Mouse (Mus musculus) gastrocnemius, postnatal 36 days (tissue): ENCODE data around the gene Dusp14. TPM values are rescaled to one million over a fixed set of nuclear protein-coding genes. Genes with fewer than 3 reads are reported as not detected.

Experiments used
- DNase-seq, 2 experiments: peaks; one replicate each; pipeline ENCODE4 v3.0.0; 2022
- intact Hi-C: fragments of 180-260 bp; cut with DNase I; formaldehyde crosslinking; loops from one replicate; pipeline ENCODE4 v1.15.1; 2025
- long read RNA-seq, 2 experiments: library from polyadenylated mRNA; stranded (forward); transcript quantifications; one replicate each; pipeline ENCODE4 v2.0.0; 2021
- total RNA-seq, 2 experiments: library from RNA; stranded (reverse); gene quantifications; 2 replicates each; pipeline ENCODE4 v1.2.3; 2021

Gene Dusp14
- total RNA-seq: 1 to 10 TPM; 5.7 to 7.0 TPM
- long read RNA-seq, experiment 1, transcript Dusp14-202 (3 exons, 1,447 nt): major isoform, 5 of 7 reads
- long read RNA-seq, experiment 1, partial matches to known transcripts: 0 of 7 reads
- long read RNA-seq, experiment 1, other reads (novel, unspliced or antisense): 1 of 7 reads
- long read RNA-seq, experiment 2, transcript Dusp14-202 (3 exons, 1,447 nt): major isoform, 7 of 7 reads
- long read RNA-seq, experiment 2, partial matches to known transcripts: 0 of 7 reads
- long read RNA-seq, experiment 2, other reads (novel, unspliced or antisense): 0 of 7 reads

DNA sequence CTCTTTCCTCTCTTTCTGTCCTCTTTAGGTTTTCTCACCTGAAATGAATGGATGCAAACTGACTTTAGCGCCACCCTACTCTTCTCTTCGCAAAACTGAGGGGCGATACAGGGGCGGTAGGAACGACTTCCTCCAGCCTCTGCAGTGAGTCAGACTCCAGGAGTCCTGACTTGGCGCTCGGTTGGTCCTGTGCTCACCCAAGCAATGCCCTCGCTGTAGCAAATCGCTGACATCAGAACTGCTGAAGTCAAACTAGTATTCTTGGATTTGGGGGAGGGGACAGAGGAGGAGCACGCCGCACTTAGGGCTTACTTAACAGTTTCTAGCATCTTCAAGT is at the start of gene Dusp14:
Dusp14 (minus strand) TSS at position 228 of the 337 bp plus-strand sequence.
- intact Hi-C loops: no loop called here
- no peak for DNase-seq

DNA sequence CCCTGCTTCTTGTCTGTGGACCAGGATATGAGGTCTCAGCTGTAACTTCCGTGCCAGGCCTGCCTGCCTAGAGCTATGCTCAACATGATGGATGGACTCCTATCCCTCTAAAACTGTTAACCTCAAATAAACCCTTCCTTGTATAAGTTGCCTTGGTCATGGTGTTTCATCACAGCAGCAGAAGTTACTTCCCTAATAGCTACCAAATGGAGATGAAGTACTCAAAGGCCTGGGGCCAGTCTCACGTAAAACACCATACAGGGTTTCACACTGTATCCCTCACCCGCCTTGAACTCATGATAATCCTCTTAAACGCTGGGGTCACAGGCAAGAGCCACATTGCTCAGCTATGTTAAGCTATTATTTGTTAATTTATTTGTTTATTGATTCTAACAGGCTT is 48.4 kb upstream of the Dusp14 start:
- DNase-seq: no peak
- intact Hi-C loops: no loop called here

DNA sequence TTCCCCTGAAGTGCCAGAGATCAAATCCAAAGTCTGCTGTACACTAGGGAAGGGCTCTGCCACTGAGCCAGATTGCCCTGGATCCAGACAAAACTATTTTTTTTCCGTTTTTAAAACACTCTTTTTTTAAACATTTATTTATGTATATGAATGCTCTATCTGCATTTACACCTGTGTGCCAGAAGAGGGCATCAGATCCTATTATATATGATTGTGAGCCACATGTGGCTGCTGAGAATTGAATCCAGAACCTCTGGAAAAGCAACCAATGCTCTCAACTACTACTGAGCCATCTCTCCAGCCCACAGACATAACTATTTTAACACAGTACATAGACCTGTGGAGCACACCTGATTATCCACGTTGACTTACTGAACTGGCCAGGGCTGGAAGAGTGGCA is 47.2 kb upstream of the Dusp14 start:
- intact Hi-C loops: no loop called here
- no peak for DNase-seq

DNA sequence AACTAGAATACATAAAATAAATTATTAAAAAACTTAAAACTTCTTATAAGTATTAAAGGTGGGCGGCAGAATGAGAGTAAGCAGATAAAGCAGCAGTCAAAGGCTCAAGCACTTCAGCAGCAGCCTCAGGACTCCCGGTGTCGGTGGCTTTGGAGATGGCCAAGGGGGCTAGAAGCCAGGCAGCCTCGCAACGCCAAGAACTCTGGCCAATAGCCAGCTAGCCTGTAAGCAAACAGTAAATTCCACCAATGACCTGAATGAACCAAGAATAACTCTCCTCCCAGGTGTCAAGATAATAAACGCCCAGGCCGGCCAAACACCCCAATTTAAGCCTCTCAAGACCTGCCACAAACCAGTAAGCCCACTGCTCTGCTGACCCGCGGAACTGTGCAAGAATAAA is 46.6 kb upstream of the Dusp14 start:
- peak in 1 of 2 experiments; percentile 26 for DNase-seq
- intact Hi-C loops: no loop called here

DNA sequence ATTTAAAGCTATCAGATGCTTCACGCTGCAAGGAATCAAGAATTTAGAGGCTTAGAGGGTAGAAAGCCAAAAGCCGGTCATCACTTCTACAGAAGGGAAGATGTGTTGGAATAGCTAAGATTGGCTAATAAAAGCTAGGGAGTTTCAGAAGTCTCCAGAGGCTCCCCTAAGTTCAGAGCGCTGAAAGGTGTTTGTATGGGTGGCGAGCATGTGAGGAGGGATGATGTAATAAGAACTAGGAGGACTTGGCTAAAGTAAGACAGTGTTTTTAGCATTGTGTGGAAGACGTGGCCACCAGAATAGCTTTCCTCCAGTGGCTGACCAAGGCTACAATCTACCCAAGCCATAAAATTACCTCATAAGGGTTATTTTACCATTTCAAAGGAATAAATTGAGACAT is 44.6 kb upstream of the Dusp14 start:
- DNase-seq: no peak
- intact Hi-C loops: no loop called here

DNA sequence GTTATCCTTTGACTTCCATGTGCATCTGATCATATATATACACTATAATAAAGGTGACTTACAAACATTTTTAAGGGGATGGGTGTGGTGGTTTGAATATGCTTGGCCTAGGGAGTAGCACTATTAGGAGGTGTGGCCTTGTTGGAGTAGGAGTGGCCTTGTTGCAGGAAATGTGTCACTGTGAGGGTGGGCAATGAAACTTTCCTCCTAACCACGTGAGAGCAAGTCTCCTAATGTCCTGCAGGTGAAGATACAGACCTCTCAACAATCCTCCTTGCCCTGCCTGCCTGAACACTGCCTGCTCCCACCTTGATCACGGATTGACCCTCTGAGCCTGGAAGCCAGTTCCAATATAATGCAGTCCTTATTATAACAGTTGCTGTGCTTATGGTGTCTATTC is 38.1 kb upstream of the Dusp14 start:
- DNase-seq: no peak
- intact Hi-C loops: no loop called here

DNA sequence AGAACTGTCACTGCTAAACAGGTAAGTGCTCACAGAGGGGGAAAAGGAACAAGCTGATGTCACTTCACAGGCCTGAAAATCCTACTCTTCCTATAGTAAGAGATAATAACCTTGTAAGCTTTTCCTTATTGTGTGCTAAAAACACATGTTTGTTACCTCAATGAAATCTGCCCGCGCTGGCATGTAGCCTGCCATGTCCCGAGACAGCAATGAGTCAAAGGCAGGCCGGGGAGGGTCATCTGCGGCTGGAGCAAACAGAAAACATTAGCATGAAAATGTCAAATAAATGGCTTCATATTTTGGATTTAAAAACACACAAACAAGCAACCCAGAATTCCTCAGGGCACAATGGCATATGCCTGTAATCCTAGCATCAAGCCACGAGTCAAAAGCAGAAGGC is 35.0 kb upstream of the Dusp14 start:
- DNase-seq: no peak

DNA sequence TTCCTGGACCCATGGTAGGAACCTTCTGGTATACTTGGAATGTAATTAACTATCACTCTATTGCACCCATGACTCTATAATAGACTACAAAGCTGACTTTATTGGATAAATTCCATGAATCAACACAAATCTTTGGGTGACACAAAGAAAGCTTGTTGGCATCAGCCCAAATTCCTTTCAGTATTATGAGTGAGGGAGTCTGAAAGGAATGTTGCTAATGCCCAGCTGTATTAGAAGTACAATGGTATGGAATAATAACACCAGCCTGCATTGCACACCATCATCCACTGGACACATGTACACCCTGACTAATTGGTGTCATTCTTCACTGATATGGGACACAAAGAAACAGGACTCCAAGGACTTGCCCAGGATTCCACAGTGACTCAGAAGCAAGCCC is 32.1 kb upstream of the Dusp14 start:
- no peak for DNase-seq
- intact Hi-C loops: no loop called here

More for the DNA sequence above, 35.0 kb upstream of the Dusp14 start:
- intact Hi-C loops: no loop called here

DNA sequence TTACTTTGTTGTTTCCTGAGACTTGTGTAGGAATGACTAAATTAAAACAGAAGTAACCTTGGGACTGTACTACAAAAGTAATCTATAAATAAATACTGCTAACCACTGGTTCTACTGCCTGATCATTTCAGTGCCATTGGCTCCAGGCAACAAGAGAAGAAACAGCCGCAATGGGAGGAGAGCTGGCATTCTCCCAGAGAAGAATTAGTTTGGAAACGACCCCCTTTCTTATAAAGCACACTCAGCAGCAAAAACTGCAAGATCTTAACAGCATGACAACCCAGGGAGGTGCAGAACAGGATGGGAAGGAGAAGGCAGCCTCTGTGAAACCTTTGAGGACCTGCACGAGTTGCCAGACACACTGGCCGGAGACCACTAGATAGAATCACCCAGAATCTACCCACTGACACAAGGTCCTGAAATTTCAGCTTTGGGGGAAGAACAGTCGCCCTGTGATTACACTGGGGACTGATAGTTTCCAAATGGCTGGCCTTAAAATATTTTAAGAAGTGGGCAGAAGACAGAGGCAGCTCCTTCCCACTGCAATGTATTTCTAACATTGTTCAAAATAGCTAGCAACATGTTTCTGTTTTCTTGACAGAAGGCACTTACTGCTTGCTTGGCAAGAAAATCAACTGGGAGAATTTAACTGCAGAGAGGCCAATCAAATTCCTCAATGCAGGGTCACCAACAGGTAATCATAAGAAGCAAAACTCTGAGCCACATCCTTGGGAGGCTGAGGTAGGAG is 28.4 kb upstream of the Dusp14 start:
- no peak for DNase-seq
- intact Hi-C loops: no loop called here

DNA sequence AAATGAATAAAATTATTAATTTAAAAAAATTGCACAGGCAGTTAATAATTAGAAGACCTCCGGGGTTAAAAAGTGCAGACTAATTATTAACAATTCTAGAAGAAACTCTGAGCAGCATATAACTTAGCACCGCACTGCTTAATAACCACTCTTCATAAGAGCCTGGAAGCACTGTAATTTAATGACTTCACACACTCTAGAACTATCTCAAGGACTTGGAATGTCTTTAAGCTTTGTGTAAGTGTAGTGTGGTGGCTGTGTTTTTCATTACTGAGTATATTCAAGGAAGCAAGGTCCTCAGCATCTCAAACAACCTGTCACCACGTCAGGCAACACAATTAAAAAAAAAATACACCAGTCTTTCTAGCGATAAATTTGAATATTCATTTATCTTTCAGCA is 26.0 kb upstream of the Dusp14 start:
- no peak for DNase-seq
- intact Hi-C loops: no loop called here

DNA sequence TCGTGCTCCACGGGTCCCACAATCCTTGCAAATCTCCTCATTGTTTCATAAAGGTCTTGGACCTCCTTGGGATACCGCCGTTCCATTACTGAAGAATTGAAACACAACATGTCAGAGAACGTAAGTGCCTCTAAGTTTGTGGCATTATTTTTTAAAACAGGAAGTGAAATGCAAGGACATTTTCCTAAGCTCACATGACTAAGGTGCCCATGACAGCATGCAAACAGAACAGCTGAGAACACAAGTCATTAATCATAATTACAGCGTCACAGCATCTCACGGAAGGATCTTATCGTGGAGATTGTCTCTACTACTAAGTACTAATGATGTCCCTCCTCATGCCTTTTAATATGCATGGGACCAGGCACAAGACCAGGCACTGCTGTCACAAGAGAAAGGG is 21.5 kb upstream of the Dusp14 start:
- no peak for DNase-seq
- intact Hi-C loops: no loop called here

DNA sequence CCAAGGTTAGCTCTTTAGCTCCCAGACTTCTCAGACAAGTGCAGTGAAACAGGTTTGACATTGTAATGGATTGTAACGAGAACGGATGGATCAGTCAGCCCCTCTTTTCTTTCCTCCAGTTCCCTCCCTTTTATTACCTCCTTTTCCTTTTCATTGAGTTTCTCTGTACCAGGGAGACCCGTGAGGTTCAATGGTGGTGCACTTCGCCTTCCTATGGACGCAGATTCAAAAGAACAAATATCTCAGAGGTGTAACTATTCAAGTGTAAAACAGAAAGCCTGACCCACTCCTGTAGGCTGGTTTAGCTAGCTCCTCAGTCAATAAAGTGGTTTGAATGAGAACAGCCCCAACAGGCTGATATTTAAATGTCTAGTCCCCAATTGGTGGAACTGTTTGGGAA is 12.8 kb upstream of the Dusp14 start:
- intact Hi-C loops: no loop called here
- DNase-seq: no peak

DNA sequence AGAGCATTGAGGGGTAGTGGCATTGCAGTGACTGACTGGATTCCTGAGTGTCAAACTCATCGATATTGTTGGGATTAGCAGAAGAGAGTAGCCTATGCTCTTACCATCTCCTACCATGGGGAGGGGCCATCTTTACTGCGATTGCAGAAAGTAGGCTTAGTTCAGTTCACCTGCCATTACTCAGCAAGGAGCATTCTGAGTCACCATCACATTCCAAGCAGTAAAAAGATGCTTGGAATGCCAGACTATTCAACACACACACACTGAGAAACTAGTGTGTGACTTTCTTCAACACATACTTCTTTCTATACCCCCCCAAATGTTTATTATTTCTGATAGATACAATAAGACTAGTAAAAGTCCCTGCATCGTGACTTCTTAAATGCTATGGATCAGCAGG is 11.3 kb upstream of the Dusp14 start:
- intact Hi-C loops: no loop called here
- DNase-seq: no peak

DNA sequence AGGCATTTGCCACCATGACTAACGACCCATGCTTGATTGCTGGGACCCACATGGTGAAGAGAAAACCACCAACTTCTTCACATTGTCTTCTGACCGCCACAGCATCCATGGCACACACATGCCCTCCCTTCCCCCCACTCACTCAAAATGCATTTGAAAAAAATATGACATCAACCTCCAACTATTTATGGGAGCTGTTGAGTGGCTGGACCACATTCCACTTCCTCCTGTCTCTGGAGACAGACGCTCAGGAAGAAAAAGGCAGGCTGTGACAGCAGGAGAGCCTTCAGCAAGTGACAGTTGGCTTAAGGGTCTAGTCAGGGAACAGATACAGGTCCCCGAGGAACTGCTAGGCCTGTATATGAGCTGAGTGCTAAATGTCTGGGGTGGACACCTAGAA is 10.8 kb upstream of the Dusp14 start:
- DNase-seq: no peak
- intact Hi-C loops: no loop called here

DNA sequence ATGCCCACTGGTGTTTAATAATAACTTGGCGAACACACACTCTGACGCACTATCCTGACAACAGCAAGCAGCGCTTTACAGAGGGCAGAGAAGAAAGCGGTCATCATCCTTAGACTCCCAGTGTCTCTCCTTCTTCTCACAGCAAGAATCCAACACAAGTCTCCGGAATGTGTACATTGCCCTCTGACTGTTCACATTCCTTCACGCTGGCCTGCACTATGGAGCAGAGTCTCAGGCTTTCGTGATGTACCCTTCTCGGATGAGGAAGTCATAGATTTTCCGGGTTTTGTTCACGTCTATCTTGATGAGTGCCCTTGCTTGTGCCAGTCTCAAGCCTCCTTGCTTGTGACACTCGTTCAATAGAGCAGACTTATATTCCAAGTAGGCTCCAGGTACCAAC is 10.3 kb upstream of the Dusp14 start:
- no peak for DNase-seq
- intact Hi-C loops: no loop called here

DNA sequence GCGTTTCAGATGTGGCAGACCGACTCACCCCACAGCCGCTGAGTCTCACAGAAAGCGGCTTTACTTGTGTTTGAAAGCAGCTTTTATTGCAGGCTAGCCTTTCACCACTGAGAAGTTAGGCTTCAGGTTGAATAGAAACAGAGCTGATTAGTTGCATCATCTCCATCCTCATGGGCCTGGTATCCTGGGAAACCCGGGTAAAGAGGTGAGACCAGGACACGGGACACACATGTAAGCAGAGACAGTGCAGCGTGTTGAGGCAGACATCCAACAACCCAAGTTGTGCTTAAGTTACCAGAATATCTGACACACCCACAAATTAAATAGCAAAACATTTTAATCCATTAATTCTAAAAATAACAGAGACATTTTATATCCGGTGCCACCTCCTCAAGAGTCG is 9.5 kb upstream of the Dusp14 start:
- intact Hi-C loops: no loop called here
- DNase-seq: no peak

DNA sequence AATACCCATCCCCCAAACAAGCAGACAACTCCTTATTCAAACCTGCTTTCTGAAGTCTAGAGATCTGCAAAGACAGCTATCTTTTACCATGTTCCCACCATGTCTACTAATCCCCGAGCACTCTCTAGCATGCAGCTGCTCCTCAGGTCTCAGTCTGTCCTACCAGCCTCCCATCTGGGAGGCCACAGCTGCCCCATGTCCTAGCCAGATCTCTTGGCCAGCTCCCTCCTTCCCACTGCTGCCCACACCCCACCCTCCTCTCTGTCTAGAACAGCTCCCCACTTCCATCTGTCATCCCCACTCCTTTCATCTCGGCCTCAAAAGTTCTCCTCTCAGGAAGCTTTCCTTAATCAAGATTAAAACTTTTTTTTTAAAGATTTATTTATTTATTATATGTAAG is 7.9 kb upstream of the Dusp14 start:
- intact Hi-C loops: no loop called here
- DNase-seq: no peak

DNA sequence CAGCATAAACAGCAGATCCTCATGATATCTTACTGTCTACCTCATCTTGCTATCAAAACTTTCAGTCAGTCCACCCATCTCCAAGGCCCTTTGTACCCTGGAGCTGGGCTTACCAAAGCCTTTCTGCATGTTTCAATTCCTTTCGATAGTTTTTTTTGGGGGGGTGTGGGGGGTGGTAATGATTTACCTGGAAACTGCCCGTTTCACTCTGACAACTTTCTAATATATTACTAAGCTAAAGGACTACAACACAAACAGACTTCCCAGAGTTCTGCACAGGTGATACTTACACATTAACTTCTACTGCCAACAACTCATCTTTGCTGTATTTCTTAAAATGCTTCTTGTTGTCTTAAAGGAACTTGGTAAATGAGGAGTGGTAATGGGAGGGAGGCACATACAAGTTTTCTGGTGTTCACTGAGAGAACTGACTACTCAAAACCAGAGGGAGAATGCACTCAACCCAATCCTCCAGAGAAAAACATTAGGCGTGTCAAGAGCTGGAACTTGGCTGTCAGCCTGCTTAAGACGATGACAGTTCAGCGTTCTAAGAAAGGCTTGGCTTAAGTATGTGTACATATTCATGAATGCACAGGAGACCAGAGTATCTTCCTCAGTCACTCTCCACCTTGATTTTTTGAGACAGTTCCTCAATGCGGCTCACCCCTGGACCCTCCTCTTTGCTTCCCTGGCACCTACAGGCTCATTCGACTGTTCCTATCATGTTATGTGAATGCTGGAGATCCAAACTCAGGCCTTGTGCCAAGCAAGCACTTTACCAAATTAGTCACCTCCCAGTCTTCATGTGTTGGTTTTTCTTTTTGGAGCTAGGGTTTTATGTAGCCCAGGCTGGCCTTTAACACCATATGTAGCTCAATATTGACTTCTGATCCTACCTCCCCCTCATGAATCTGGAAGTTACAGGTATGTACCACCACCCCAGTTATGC is 5.0 kb upstream of the Dusp14 start:
- no peak for DNase-seq
- intact Hi-C loops: no loop called here

DNA sequence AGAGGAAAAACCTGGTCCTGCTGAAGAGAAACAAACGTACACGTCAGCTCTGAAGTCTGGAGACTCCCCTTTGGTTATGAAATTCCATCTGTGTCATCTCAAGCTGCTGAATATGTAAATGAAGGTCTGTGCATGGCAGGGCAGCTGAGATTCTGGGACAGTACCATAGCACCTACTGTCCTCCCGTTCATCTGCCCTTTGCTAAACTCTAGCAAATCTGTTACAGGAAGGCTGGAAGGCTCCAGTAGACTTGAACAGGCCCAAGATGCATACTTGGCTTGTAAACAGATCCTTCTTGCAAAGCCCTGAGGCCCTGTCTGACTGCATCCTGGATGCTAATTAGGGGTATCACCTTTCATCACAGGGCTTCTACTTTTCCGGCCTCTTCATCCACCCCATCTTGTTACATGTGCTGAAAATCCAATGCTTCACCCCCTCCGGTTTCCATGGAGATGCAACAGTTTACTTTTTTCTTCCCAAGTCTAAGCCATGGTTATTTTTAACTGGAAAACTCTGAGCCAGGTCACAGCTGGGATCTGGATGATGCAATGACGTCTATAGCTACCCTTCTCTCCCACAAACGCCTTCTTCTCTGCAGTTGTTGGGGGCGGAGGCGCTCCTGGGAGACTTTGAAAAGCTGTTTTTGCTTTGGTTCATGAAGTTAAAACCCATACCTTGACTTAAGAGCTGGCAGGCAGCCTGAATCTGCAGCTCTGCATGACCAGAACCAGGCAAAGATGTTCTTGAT is 4.0 kb upstream of the Dusp14 start:
- intact Hi-C loops: no loop called here
- DNase-seq: peak in 1 of 2 experiments; percentile 17

DNA sequence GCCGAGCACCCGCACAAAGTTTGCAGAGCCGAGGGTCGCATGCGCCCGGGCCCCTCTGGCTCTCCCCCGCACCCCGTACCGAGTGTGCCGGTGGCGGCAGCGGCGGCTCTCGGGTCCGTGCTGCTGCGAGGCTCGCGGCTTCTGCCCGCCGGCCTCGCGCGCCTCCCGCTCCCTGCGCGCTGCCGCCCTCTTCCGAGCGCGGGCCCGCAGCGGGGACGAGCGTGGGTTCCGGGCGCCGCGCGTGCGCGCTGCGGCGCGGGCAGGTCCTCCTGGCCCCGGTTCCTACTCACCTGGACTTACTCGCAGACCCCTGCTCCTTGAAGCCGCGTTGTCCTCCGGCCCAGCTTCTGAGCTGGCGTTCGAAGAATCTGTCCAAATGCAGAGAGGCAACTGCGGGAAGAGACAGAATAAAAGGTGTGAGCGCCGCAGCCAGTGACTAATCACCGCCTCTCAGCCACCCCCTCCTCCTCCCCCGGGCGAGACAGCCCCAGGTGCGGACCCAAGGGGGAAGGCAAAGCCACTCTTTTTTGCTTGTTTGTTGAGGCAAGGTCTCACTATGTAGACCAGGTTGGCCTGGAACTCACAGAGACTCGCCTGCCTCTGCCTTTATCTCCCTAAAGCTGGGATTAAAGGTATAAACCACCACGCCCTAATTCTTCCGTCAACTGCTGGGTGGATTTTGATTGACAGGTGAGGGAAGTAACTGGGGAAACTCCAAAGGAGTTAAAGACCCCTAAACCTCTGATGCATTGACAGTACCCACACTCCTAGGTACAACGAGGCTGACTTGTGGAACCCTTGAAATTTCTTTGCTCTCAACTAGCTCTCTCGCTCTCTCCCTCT is 649 bp downstream of the Dusp14 start:
- DNase-seq: peak; percentile 30 to 50
- intact Hi-C loops: no loop called here
